Mouse (Mus musculus): ENCODE results near the gene Cib1. TPM values are rescaled to one million over a fixed set of nuclear protein-coding genes. Genes with fewer than 3 reads are reported as not detected.

The Cib1 gene
- polyA plus RNA-seq (2012; fragmentation: generic; extraction: Trizol) = 100 to 1,000 TPM in 1 of 2 experiments, 10 to 100 TPM in 1; 74.6 to 126 TPM

DNA sequence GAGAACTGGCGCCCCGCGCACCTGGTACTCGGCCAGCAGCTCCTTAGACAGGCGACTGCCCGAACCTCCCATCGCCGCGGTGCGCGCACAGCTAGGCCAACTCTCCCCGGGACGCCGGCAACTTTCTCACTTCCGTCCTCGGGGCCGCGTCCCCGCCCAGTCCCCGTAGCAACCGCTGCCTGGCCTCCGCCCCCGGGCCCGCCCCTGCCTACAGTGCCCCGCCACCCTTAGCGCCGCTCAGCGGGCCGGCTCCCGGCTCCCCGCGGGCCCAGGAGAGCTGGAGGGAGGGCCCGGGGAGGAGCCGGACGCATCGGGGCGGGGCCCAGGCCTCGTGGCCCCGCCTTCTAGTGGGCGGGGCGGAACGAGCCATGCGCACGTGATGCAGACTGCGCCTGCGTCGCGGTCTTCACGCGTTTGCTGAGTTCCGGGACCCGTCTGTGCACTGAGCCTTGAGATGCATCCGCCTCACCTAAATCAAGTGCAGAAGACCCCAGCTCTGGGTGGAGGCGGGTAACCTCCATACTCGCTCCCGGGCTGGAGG lies at the start of gene Cib1, which contains the start of gene Gdpgp1:
Gene Cib1, minus strand, starts transcription at position 325 of the 541 bp plus-strand sequence.
Gene Gdpgp1, plus strand, starts transcription at position 377 of the 541 bp plus-strand sequence.

DNA sequence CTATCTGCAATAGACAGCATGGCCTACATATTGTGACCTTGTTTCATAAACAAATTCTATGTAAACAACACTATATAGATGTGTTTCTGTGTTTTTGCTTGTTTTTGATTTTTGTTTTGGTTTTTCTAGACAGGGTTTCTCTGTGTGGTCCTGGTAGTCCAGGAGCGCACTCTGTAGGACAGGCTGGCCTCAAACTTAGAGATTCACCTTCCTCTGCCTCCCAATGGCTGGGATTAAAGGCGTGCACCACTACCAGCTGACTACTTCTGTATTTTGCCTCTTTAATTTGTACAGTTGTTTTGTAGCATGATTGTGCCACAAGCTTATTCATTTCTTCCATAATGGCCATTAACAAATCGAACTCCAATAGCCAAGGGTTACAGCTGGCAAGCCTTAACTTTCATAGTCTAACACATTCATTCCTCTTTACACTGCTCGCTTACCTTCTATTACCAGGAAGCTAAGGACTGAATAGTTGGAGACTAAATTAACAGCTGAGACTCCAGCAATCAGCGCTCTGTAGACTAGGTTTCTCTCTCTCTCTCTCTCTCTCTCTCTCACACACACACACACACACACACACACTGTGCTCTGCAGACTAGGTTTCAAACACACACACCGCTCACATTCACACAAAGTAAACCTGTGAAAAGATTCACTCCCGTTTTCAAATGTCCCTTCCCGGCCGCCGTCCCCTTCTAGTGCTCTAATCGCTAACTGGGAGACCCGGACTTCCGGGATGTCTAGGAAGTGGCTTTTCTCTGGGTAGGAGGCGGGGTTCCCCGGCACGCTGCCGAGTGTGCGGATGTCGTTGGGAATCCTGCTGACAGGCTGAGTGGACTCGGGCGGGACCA lies 36.5 kb upstream of the Cib1 start, which contains the start of gene Vps33b:
Gene Vps33b, plus strand, starts transcription at position 753 of the 854 bp plus-strand sequence.

GRCm38 (mm10) chr7:80260625-80261371 lies 28.2 kb upstream of the Cib1 start, which contains the start of gene Ngrn:
TSS of gene Ngrn (plus strand) at chr7:80261215.

GRCm38 (mm10) chr7:80246148-80246721 lies 13.6 kb upstream of the Cib1 start, which contains the start of gene Ttll13:
TSS of gene Ttll13 (plus strand) at chr7:80246376.

DNA sequence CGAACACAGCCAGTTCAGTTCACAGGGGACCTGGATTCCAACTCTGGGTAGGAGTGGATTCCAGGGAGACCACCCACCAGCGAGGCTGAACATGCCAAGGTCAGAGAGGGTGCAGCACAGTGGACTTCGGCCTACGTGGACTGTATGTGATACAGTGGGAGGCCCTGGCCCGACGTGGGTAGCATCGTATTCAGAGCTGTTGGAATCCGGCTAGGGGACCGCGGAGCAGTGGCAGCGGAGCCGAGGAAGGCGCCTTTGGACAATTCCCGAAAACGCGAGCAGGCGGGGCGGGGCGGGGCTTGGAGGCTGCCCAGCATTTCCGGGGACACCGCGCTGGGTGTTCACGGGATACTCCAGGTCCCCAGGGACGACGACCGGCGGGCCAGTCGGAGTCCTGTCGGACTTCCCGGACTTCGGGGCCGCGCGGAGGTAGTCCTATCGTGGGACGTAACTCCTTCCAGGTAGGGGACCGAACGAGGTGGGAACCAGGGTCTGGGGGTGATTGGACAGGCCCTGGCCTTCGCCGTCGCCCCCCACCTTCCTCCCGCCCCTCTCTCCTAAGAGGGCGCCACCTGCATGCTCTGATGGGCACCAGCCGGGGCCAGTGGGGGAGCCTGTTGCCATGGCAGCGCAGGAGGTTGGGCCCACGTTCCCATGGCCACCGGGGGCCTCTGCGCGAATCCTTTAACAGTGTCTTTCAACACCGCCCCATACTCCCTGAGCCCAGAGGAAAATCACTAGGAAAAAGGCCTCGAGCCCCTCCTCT lies 45.9 kb downstream of the Cib1 start, which contains the start of gene Sema4b:
Gene Sema4b, plus strand, starts transcription at position 311 of the 766 bp plus-strand sequence.

Other genes starting within 250 kb of the Cib1 start
- gene Zfp710, start 208.0 kb downstream of the Cib1 start, polyA plus RNA-seq (2012; fragmentation: generic; extraction: Trizol) = 1 to 10 TPM; 2.2 to 8.9 TPM
- gene Idh2, start 117.4 kb downstream of the Cib1 start, polyA plus RNA-seq (2012; fragmentation: generic; extraction: Trizol) = 100 to 1,000 TPM; 125 to 228 TPM
- 10 to 100 TPM in 1 of 2 experiments, 1 to 10 TPM in 1; 3.0 to 16.2 TPM for gene Sema4b, start 46.0 kb downstream of the Cib1 start, polyA plus RNA-seq (2012; fragmentation: generic; extraction: Trizol)
- gene Gdpgp1, start 52 bp upstream of the Cib1 start, polyA plus RNA-seq (2012; fragmentation: generic; extraction: Trizol) = under 1 TPM; 0.25 to 0.87 TPM
- gene Ttll13, start 13.6 kb upstream of the Cib1 start, polyA plus RNA-seq (2012; fragmentation: generic; extraction: Trizol) = under 1 TPM; 0.02 to 0.85 TPM
- gene Ngrn, start 28.4 kb upstream of the Cib1 start, polyA plus RNA-seq (2012; fragmentation: generic; extraction: Trizol) = 10 to 100 TPM in 1 of 2 experiments, 1 to 10 TPM in 1; 8.6 to 32.7 TPM
- 1 to 10 TPM in 1 of 2 experiments, under 1 TPM in 1; 0.70 to 6.3 TPM for gene Vps33b, start 36.8 kb upstream of the Cib1 start, polyA plus RNA-seq (2012; fragmentation: generic; extraction: Trizol)
- 10 to 100 TPM in 1 of 2 experiments, 1 to 10 TPM in 1; 4.9 to 55.9 TPM for gene Prc1, start 61.6 kb upstream of the Cib1 start, polyA plus RNA-seq (2012; fragmentation: generic; extraction: Trizol)
- 1 to 10 TPM; 1.6 to 3.4 TPM for gene Rccd1, start 91.6 kb upstream of the Cib1 start, polyA plus RNA-seq (2012; fragmentation: generic; extraction: Trizol)
- 10 to 100 TPM; 17.4 to 26.2 TPM for gene Unc45a, start 108.2 kb upstream of the Cib1 start, polyA plus RNA-seq (2012; fragmentation: generic; extraction: Trizol)
- 10 to 100 TPM; 14.2 to 69.1 TPM for gene Hddc3, start 110.3 kb upstream of the Cib1 start, polyA plus RNA-seq (2012; fragmentation: generic; extraction: Trizol)
- gene Man2a2, start 138.6 kb upstream of the Cib1 start, polyA plus RNA-seq (2012; fragmentation: generic; extraction: Trizol) = 10 to 100 TPM in 1 of 2 experiments, 1 to 10 TPM in 1; 1.4 to 35.0 TPM
- gene Fes, start 155.1 kb upstream of the Cib1 start, polyA plus RNA-seq (2012; fragmentation: generic; extraction: Trizol) = 1 to 10 TPM in 1 of 2 experiments, under 1 TPM in 1; 0.11 to 1.1 TPM
- gene Furin, start 172.6 kb upstream of the Cib1 start, polyA plus RNA-seq (2012; fragmentation: generic; extraction: Trizol) = 10 to 100 TPM; 12.8 to 50.9 TPM

Measured in C3H10T1/2 (cell line).